Mouse (Mus musculus): Measurements from ENCODE around the gene Stap2. TPM values are rescaled to one million over a fixed set of nuclear protein-coding genes. Genes with fewer than 3 reads are reported as not detected.

The Stap2 gene
- polyA plus RNA-seq, 1 experiment, result 18.4 TPM

DNA sequence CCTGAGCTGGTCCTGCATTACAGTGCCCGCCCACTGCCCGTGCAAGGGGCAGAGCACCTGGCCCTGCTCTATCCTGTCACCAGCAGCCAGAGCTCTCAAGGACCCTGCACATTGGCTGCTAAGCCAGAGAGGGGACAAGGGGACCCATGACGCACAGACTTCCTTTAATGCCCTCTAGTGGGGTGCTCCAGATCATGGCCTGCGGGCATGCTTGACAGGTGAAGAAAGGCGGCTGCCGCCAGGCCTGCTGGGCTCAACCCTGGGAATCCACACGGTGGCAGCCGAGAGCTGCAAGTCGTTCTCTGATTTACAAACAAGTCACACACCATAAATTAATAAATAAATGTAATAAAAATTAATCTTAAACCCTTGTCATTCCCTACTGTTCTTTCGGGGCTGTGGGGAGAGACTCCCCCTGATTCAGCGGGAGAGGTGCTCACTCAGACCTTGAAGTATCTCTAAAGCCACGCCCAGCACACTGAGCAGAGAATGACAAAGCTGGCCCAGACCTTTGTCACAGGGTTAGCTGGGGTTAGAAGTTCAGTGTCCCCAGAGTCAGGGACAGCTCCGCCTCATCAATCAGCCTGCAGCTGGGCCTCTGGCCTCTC, 29.0 kb downstream of the Stap2 start:
- Histone ChIP-seq H3K27ac (ENCODE audit: control insufficient read depth, insufficient read depth, low read depth, low read length) (no peak overlapping the region), H3K27me3 (ENCODE audit: control insufficient read depth, insufficient read depth, low read length) (no peaks in the 10 kb centered on the region), H3K4me1 (ENCODE audit: control insufficient read depth, insufficient read depth, low read length) (peaks cover 3% of the 10 kb centered on the region; the same call in 1 of the 2 replicates), H3K36me3 (ENCODE audit: control insufficient read depth, insufficient read depth, low read length) (no peaks in the 10 kb centered on the region), H3K4me3 (ENCODE audit: control insufficient read depth, low read depth, low read length) (no peak overlapping the region)
- TF ChIP-seq CTCF (IDR thresholded peaks at IDR 0.05; ENCODE audit: control insufficient read depth, insufficient read depth, insufficient replicate concordance, low read depth, low read length) (peak; percentile 53; the same call in 1 of the 2 replicates), POLR2A (IDR thresholded peaks at IDR 0.05; ENCODE audit: control insufficient read depth, low read depth, low read length) (no peak)

DNA sequence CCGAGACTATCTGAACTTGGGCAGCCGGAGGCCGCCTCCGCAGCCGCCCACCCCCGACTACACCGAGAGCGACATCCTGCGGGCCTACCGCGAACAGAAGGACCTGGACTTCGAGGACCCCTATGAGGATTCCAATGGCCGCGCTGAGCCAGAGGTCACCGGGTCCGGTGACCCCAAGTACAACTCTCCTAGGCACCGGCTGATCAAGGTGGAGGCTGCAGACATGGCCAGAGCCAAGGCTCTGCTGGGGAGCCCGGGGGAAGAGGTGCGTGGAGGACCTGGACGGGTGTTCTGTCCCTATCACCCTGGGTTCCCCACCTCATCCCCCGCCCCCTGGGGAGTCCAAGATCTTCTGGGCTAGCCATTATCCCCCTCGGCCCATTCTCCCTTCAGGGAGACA, 33.9 kb downstream of the Stap2 start:
- TF ChIP-seq CTCF (IDR thresholded peaks at IDR 0.05; ENCODE audit: control insufficient read depth, insufficient read depth, insufficient replicate concordance, low read depth, low read length), result no peak
- Histone ChIP-seq H3K36me3 (ENCODE audit: control insufficient read depth, insufficient read depth, low read length) (no peaks in the 10 kb centered on the region), H3K27me3 (ENCODE audit: control insufficient read depth, insufficient read depth, low read length) (no peaks in the 10 kb centered on the region), H3K27ac (ENCODE audit: control insufficient read depth, insufficient read depth, low read depth, low read length) (no peak overlapping the region), H3K4me3 (ENCODE audit: control insufficient read depth, low read depth, low read length) (no peak overlapping the region), H3K4me1 (ENCODE audit: control insufficient read depth, insufficient read depth, low read length) (peaks cover 14% of the 10 kb centered on the region)

DNA sequence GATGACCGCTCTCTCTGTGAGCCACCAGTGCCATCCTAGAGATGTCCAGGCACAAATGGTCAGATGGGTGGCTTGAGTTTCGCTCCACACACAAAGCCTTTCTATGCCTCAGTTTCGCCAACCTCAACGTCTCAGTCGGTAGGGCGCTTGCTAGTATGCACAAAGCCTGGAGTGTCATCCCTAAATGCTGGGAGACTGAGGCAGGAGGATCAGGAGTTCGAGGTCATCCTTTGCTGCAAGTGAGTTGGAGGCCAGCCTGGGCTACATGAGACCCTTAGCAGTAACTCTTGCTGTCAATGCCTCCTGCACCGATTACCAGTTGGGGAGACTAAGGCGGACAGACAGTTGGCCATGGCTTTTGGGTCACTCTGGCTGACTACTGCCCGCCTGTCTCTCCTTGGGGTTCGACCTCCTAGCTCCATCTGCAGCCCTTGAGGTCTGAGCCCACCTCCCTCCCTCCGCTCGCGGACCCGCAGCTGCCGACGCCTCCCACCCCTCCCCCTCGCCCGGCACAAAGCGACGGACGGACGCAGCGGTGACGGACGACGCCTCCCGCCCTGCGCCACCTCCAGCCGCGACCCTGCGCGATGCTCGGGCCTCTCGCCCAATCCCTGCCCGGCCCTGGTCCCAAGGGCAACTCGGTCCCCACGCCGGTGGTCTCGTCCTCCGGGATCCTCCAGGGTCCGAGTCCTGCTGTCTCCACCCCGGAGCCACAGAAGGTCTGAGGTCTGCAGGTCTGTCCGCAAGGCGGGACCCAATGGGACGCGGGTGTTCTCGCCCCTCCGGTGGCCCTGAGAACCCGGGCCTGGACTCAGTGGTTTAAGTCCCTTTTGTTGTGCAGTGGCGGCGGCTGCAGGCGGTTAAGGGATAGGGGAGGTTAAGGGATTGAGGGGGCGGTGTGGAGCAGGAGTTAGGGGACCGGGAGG, 35.2 kb downstream of the Stap2 start, which contains the start of gene Shd:
Gene Shd (plus strand): TSS at position 502 of the 926 bp plus-strand sequence.
- Histone ChIP-seq H3K27me3 (ENCODE audit: control insufficient read depth, insufficient read depth, low read length) (no peaks in the 10 kb centered on the region), H3K27ac (ENCODE audit: control insufficient read depth, insufficient read depth, low read depth, low read length) (no peak within 1 kb of the TSS), H3K36me3 (ENCODE audit: control insufficient read depth, insufficient read depth, low read length) (no peaks in the 10 kb centered on the region), H3K4me3 (ENCODE audit: control insufficient read depth, low read depth, low read length) (peak within 1 kb of the TSS; percentile 61), H3K4me1 (ENCODE audit: control insufficient read depth, insufficient read depth, low read length) (peaks cover 14% of the 10 kb centered on the region)
- no peak for TF ChIP-seq POLR2A (IDR thresholded peaks at IDR 0.05; ENCODE audit: control insufficient read depth, low read depth, low read length)
- no peak for TF ChIP-seq CTCF (IDR thresholded peaks at IDR 0.05; ENCODE audit: control insufficient read depth, insufficient read depth, insufficient replicate concordance, low read depth, low read length)

DNA sequence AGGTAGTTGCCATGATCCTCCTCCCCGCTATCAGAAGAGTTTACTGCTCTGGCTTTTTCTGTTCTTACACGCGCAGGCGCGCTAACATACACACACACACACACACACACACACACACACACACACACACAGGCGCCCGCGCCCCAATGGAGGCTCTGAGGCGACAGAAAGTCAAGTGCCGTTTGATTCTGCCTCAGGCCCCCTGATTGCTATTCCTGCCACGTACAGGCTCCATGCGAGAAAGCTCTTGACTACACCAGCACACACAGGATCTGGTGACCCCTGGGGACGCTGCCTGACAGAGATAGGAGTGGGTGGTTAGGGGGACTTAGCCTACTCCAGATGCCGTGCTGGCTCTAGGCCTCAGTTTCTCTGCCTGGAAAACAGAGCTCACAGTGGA, 35.8 kb downstream of the Stap2 start:
- Histone ChIP-seq H3K4me1 (ENCODE audit: control insufficient read depth, insufficient read depth, low read length) (peaks cover 14% of the 10 kb centered on the region), H3K27me3 (ENCODE audit: control insufficient read depth, insufficient read depth, low read length) (no peaks in the 10 kb centered on the region), H3K4me3 (ENCODE audit: control insufficient read depth, low read depth, low read length) (no peak overlapping the region), H3K27ac (ENCODE audit: control insufficient read depth, insufficient read depth, low read depth, low read length) (no peak overlapping the region), H3K36me3 (ENCODE audit: control insufficient read depth, insufficient read depth, low read length) (no peaks in the 10 kb centered on the region)
- TF ChIP-seq CTCF (IDR thresholded peaks at IDR 0.05; ENCODE audit: control insufficient read depth, insufficient read depth, insufficient replicate concordance, low read depth, low read length) (no peak), POLR2A (IDR thresholded peaks at IDR 0.05; ENCODE audit: control insufficient read depth, low read depth, low read length) (no peak)

DNA sequence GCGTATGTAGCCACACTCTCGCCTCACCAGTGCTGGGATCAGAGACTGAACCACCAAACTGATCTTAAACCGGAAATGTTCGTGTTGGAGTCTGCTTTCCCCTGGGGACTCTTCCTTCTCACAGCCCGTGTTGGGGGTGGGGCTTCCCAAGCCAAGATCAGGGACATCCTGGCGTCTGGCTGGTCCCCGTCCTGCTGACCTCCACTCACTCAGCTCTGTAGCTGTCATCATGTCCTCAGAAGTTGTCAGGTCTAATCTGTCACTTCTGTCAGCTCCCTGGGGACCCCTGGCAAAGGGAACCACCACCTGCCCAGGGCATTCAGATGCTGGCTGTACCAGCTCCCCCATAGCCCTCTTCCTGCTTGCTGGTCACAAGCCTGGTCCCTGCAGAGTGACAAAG, 37.2 kb downstream of the Stap2 start:
- no peak overlapping the region for H3K4me3 ChIP-seq (ENCODE audit: control insufficient read depth, low read depth, low read length)
- no peaks in the 10 kb centered on the region for H3K27me3 ChIP-seq (ENCODE audit: control insufficient read depth, insufficient read depth, low read length)
- TF ChIP-seq CTCF (IDR thresholded peaks at IDR 0.05; ENCODE audit: control insufficient read depth, insufficient read depth, insufficient replicate concordance, low read depth, low read length), result no peak
- TF ChIP-seq POLR2A (IDR thresholded peaks at IDR 0.05; ENCODE audit: control insufficient read depth, low read depth, low read length), result no peak
- peaks cover 14% of the 10 kb centered on the region for H3K4me1 ChIP-seq (ENCODE audit: control insufficient read depth, insufficient read depth, low read length)
- no peak overlapping the region for H3K27ac ChIP-seq (ENCODE audit: control insufficient read depth, insufficient read depth, low read depth, low read length)
- no peaks in the 10 kb centered on the region for H3K36me3 ChIP-seq (ENCODE audit: control insufficient read depth, insufficient read depth, low read length)

DNA sequence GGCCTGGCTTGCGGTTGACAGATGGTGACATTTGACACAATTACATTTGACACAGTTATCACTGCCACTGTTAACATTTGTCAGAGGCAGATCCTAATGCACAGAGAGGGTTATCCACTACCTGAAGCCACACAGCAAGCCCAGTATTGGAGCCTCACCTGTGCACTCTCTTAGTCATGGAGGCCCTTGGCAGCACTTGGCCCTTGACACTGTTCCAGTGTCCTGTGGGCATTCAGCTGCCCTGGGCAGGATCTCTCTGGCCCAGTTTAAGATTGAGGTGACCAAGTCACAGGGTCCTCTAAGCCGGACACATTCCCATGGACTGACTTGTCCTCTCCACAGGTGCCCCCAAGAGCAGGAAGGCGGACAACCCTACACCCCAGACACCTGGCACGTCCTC, 38.2 kb downstream of the Stap2 start:
- Histone ChIP-seq H3K4me3 (ENCODE audit: control insufficient read depth, low read depth, low read length) (no peak overlapping the region), H3K4me1 (ENCODE audit: control insufficient read depth, insufficient read depth, low read length) (peaks cover 14% of the 10 kb centered on the region), H3K27me3 (ENCODE audit: control insufficient read depth, insufficient read depth, low read length) (no peaks in the 10 kb centered on the region), H3K27ac (ENCODE audit: control insufficient read depth, insufficient read depth, low read depth, low read length) (no peak overlapping the region), H3K36me3 (ENCODE audit: control insufficient read depth, insufficient read depth, low read length) (no peaks in the 10 kb centered on the region)
- TF ChIP-seq POLR2A (IDR thresholded peaks at IDR 0.05; ENCODE audit: control insufficient read depth, low read depth, low read length), result no peak
- no peak for TF ChIP-seq CTCF (IDR thresholded peaks at IDR 0.05; ENCODE audit: control insufficient read depth, insufficient read depth, insufficient replicate concordance, low read depth, low read length)

DNA sequence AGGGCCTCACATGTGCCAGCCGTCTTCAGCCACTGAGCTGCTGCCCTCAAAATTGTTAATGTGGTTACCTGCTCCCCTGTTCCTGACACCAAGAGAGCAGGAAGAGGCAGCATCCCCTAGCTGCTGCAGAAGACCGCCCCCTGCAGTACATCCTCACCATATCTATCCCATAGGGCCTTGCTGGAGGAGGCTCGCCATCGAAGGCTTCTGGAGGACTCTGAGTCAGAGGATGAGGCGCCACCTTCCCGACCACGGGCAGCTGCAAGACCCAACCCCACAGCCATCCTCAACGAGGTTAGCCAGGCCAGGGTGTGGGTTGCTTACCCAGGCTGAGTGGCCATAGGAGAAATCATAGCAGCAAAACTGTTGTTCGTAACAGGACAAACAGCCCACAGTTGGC, 40.4 kb downstream of the Stap2 start:
- no peak for TF ChIP-seq CTCF (IDR thresholded peaks at IDR 0.05; ENCODE audit: control insufficient read depth, insufficient read depth, insufficient replicate concordance, low read depth, low read length)
- TF ChIP-seq POLR2A (IDR thresholded peaks at IDR 0.05; ENCODE audit: control insufficient read depth, low read depth, low read length), result no peak
- Histone ChIP-seq H3K36me3 (ENCODE audit: control insufficient read depth, insufficient read depth, low read length) (no peaks in the 10 kb centered on the region), H3K27me3 (ENCODE audit: control insufficient read depth, insufficient read depth, low read length) (no peaks in the 10 kb centered on the region), H3K4me3 (ENCODE audit: control insufficient read depth, low read depth, low read length) (no peak overlapping the region), H3K4me1 (ENCODE audit: control insufficient read depth, insufficient read depth, low read length) (peaks cover 1% of the 10 kb centered on the region), H3K27ac (ENCODE audit: control insufficient read depth, insufficient read depth, low read depth, low read length) (no peak overlapping the region)

All from testis, adult 2 months (tissue).